Mouse (Mus musculus) liver, adult 2 months (tissue): ENCODE results near the gene Gm2916.
"Not testable (repeated sequence)": the region's sequence is repeated elsewhere in the genome, so short reads cannot be mapped to it uniquely, and the experiment has no call there.

Experiments used
- CTCF ChIP-seq: fragments of 200-500 bp; IDR thresholded peaks from 2 replicates; pipeline ENCODE4 v1.5.1; 2011; ENCODE audit warnings: low read depth, low read length, control low read depth
- POLR2A ChIP-seq: fragments of 200-500 bp; IDR thresholded peaks from 2 replicates; pipeline ENCODE4 v1.6.1; 2011; ENCODE audit warnings: low read length, control low read depth; ENCODE audit not compliant: insufficient read depth; ENCODE audit errors: extremely low read depth

DNA sequence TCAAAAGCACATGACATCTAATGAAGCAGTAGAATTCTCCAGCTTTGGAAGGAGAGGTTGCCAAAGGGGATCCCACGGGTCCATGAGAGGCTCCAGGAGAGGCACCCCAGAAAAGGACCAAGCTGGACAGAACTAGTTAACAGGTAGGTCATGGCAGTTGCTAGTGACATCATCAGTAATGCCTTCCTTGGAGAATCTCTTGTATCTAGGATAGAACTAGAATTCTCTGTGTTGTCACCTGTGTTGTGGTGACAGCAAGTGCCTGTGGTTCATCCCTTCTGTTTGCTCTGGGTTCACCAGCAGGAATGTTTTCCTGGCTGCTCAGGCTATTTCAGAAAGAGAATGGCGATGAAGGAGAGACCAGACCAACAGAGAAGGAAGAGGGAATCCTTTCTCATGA lies 79.3 kb downstream of the Gm2916 start, which contains the start of gene Gm3095:
- TF ChIP-seq CTCF, POLR2A: not testable (repeated sequence)
